Mouse (Mus musculus) erythroblast, embryonic 14.5 days (primary cell): ENCODE results near the gene Col27a1.

Experiments
- GATA1 ChIP-seq: IDR thresholded peaks from 2 replicates; pipeline ENCODE4 v1.6.1; 2012; ENCODE audit warnings: low read length, inconsistent platforms, mixed read lengths
- TAL1 ChIP-seq: IDR thresholded peaks from 3 replicates; pipeline ENCODE4 v1.6.1; 2012; ENCODE audit warnings: low read length, inconsistent platforms, mixed read lengths

- TF ChIP-seq TAL1, result no peak
- TF ChIP-seq GATA1, result no peak
Measured at GRCm38 (mm10) chr4:63234852-63235251, 21.0 kb downstream of the Col27a1 start.
